Mouse (Mus musculus) erythroblast, adult 5-6 weeks (primary cell): ENCODE measurements around the gene Ly6g6c. TPM values are rescaled to one million over a fixed set of nuclear protein-coding genes. Genes with fewer than 3 reads are reported as not detected.

Source experiments
- ATAC-seq: replicated peaks from 2 replicates; pipeline ENCODE4 v1.8.0; 2016; ENCODE audit warnings: moderate number of reproducible peaks, mild to moderate bottlenecking, moderate TSS enrichment, inconsistent platforms; ENCODE audit not compliant: poor library complexity, low FRiP score, severe bottlenecking
- total RNA-seq, 2 experiments: library from RNA; stranded (forward) in 1 of 2; stranded (reverse) in 1 of 2; fragments of 150-400 nt in 1 of 2; fragments of 200-764, 138-1000 nt in 1 of 2; gene quantifications; 2 replicates each; pipeline versions ENCODE4 v1.2.3 to v1.2.4; 2015 to 2017; ENCODE audit warnings: low replicate concordance in 2 of 2

The Ly6g6c gene
- total RNA-seq, 2 experiments from 2014 or later = not detected

GRCm38 (mm10) chr17:35102299-35102698, 37.1 kb downstream of the Ly6g6c start:
- ATAC-seq = no peak

DNA sequence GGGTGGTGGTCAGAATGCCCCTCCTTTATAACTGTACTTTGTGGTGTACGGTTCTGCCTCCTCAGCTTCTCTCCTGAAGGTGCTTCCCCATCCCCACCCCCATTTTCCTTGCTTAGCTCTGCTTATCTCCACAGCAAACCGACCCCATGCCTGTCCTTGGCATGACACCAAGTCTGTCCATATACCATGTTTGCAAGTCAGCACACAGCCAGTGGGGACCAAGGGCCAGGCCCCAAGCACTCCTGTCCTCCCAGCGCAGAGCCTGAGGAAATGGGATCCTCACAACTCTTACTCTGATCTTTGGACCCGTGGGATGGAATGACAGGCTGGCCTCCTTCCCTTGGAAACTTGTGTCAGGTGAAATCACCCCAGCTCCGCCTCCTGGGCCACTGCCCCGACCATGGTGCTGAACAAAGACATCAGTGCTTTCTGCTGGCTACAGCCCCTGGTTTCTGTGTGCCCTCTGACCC, 38.1 kb downstream of the Ly6g6c start:
- no peak for ATAC-seq

DNA sequence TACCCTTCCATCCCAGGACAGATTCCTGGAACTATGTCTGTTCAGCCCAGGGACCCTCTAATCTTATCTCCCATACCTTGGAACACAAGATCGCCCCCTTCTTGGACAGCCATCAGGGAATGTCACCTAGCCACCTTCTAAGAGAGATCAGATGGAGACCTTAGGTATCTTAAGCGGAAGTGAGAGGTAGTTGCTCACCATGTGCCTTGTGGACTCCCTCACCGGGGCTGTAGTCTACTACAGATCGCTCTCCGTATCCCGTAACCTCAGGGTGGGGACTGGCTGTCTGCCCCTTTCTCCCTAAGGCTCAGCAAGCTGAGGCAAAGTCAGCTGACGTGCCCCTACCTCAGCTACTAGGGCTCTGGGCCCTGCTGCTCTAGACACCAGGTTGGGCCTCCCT, 38.9 kb downstream of the Ly6g6c start:
- ATAC-seq = no peak

GRCm38 (mm10) chr17:35104754-35105153, 39.6 kb downstream of the Ly6g6c start:
- peak; percentile 81 for ATAC-seq

DNA sequence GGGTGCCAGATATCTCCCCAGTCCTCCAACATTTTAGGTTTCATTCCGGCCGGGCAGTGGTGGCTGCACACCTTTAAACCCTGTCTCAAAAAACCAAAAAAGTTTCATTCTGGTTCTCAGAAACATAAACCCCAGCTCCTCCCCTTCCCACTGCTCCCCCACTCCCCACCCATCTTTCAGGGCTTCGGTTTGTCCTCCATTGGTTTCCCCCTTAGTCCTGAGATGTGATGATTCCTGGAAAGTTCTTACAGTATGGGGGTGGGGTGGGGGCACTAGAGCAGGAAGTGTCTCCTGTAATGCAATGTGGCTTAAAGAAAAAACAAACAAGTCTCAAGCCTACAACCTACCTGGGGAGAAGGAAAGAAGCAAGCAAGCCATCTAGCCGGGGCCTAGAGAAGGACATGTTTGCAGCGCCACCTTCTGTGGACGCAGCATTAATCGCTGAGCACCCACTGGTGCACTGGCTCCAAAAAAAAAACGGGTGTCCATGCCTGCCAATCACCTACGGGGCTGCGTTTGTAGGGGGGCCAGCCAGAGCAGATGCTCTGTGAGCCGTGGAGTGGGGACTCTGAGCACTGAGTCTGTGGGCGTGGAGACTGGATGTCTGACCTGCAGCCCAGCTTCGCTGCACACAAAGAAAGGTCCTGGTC, 40.7 kb downstream of the Ly6g6c start:
- ATAC-seq = peak; percentile 54

- no peak for ATAC-seq
Measured at GRCm38 (mm10) chr17:35106522-35106921, 41.3 kb downstream of the Ly6g6c start.

- ATAC-seq = no peak
Measured at GRCm38 (mm10) chr17:35108097-35108496, 42.9 kb downstream of the Ly6g6c start, which contains the start of gene Ly6g5c. Gene Ly6g5c, plus strand, starts transcription at chr17:35108279.

- no peak for ATAC-seq
Measured at GRCm38 (mm10) chr17:35111774-35112173, 46.6 kb downstream of the Ly6g6c start.

GRCm38 (mm10) chr17:35115046-35116019, 50.1 kb downstream of the Ly6g6c start, which contains the start of gene Ly6g5b:
Gene Ly6g5b, minus strand, starts transcription at chr17:35115428.
- peak; percentile 58 for ATAC-seq

Other genes starting within 250 kb of the Ly6g6c start
Only the 30 nearest of the 45 such genes appear.
- 12.3 and 12.9 TPM in 2 replicates for gene Neu1, start 134.1 kb upstream of the Ly6g6c start, total RNA-seq (2015; ENCODE audit: low replicate concordance)
- 7.0 and 8.7 TPM in 2 replicates for gene Neu1, start 134.1 kb upstream of the Ly6g6c start, total RNA-seq (2017; ENCODE audit: low replicate concordance)
- 4.0 and 7.3 TPM in 2 replicates for gene Hspa1b, start 106.2 kb upstream of the Ly6g6c start, total RNA-seq (2015; ENCODE audit: low replicate concordance)
- gene Hspa1b, start 106.2 kb upstream of the Ly6g6c start, total RNA-seq (2017; ENCODE audit: low replicate concordance) = 4.3 and 7.9 TPM in 2 replicates
- not detected in 2 replicates for gene Gm20481, start 95.5 kb upstream of the Ly6g6c start, total RNA-seq (2015; ENCODE audit: low replicate concordance)
- not detected in 2 replicates for gene Gm20481, start 95.5 kb upstream of the Ly6g6c start, total RNA-seq (2017; ENCODE audit: low replicate concordance)
- 1.5 and 2.9 TPM in 2 replicates for gene Hspa1a, start 93.2 kb upstream of the Ly6g6c start, total RNA-seq (2015; ENCODE audit: low replicate concordance)
- 5.0 and 5.4 TPM in 2 replicates for gene Hspa1a, start 93.2 kb upstream of the Ly6g6c start, total RNA-seq (2017; ENCODE audit: low replicate concordance)
- gene Hspa1l, start 92.7 kb upstream of the Ly6g6c start, total RNA-seq (2015; ENCODE audit: low replicate concordance) = not detected in 2 replicates
- gene Hspa1l, start 92.7 kb upstream of the Ly6g6c start, total RNA-seq (2017; ENCODE audit: low replicate concordance) = not detected in 2 replicates
- 46.8 and 50.3 TPM in 2 replicates for gene Lsm2, start 83.5 kb upstream of the Ly6g6c start, total RNA-seq (2015; ENCODE audit: low replicate concordance)
- 11.2 and 16.7 TPM in 2 replicates for gene Lsm2, start 83.5 kb upstream of the Ly6g6c start, total RNA-seq (2017; ENCODE audit: low replicate concordance)
- gene Vars, start 64.4 kb upstream of the Ly6g6c start, total RNA-seq (2015; ENCODE audit: low replicate concordance) = 24.4 and 33.4 TPM in 2 replicates
- gene Vars, start 64.4 kb upstream of the Ly6g6c start, total RNA-seq (2017; ENCODE audit: low replicate concordance) = 37.4 and 45.0 TPM in 2 replicates
- not detected in 2 replicates for gene Vwa7, start 48.8 kb upstream of the Ly6g6c start, total RNA-seq (2015; ENCODE audit: low replicate concordance)
- gene Vwa7, start 48.8 kb upstream of the Ly6g6c start, total RNA-seq (2017; ENCODE audit: low replicate concordance) = not detected in 2 replicates
- gene Sapcd1, start 37.4 kb upstream of the Ly6g6c start, total RNA-seq (2015; ENCODE audit: low replicate concordance) = 2.3 TPM in 1 of 2 replicates, not detected in the other
- gene Sapcd1, start 37.4 kb upstream of the Ly6g6c start, total RNA-seq (2017; ENCODE audit: low replicate concordance) = not detected in 2 replicates
- 0.38 and 1.5 TPM in 2 replicates for gene Msh5, start 18.6 kb upstream of the Ly6g6c start, total RNA-seq (2015; ENCODE audit: low replicate concordance)
- 5.7 and 8.8 TPM in 2 replicates for gene Msh5, start 18.6 kb upstream of the Ly6g6c start, total RNA-seq (2017; ENCODE audit: low replicate concordance)
- 74.6 and 85.9 TPM in 2 replicates for gene Clic1, start 15.4 kb upstream of the Ly6g6c start, total RNA-seq (2015; ENCODE audit: low replicate concordance)
- gene Clic1, start 15.4 kb upstream of the Ly6g6c start, total RNA-seq (2017; ENCODE audit: low replicate concordance) = 66.9 and 68.8 TPM in 2 replicates
- gene Ddah2, start 6.4 kb upstream of the Ly6g6c start, total RNA-seq (2015; ENCODE audit: low replicate concordance) = 1.0 and 1.7 TPM in 2 replicates
- 2.2 TPM in 1 of 2 replicates, not detected in the other for gene Ddah2, start 6.4 kb upstream of the Ly6g6c start, total RNA-seq (2017; ENCODE audit: low replicate concordance)
- 0.42 TPM in 1 of 2 replicates, not detected in the other for gene Mpig6b, start 796 bp downstream of the Ly6g6c start, total RNA-seq (2015; ENCODE audit: low replicate concordance)
- gene Mpig6b, start 796 bp downstream of the Ly6g6c start, total RNA-seq (2017; ENCODE audit: low replicate concordance) = not detected in 2 replicates
- not detected in 2 replicates for gene Ly6g6e, start 11.5 kb downstream of the Ly6g6c start, total RNA-seq (2015; ENCODE audit: low replicate concordance)
- not detected in 2 replicates for gene Ly6g6e, start 11.5 kb downstream of the Ly6g6c start, total RNA-seq (2017; ENCODE audit: low replicate concordance)
- not detected in 2 replicates for gene Ly6g6d, start 12.7 kb downstream of the Ly6g6c start, total RNA-seq (2015; ENCODE audit: low replicate concordance)
- 1.4 TPM in 1 of 2 replicates, not detected in the other for gene Ly6g6d, start 12.7 kb downstream of the Ly6g6c start, total RNA-seq (2017; ENCODE audit: low replicate concordance)
- not detected in 2 replicates for gene Ly6g6f, start 20.2 kb downstream of the Ly6g6c start, total RNA-seq (2015; ENCODE audit: low replicate concordance)
- gene Ly6g6f, start 20.2 kb downstream of the Ly6g6c start, total RNA-seq (2017; ENCODE audit: low replicate concordance) = not detected in 2 replicates
- 28.1 and 36.8 TPM in 2 replicates for gene Abhd16a, start 23.9 kb downstream of the Ly6g6c start, total RNA-seq (2015; ENCODE audit: low replicate concordance)
- 33.3 and 63.0 TPM in 2 replicates for gene Abhd16a, start 23.9 kb downstream of the Ly6g6c start, total RNA-seq (2017; ENCODE audit: low replicate concordance)
- gene Ly6g5c, start 42.9 kb downstream of the Ly6g6c start, total RNA-seq (2015; ENCODE audit: low replicate concordance) = not detected in 2 replicates
- gene Ly6g5c, start 42.9 kb downstream of the Ly6g6c start, total RNA-seq (2017; ENCODE audit: low replicate concordance) = not detected in 2 replicates
- 7.7 TPM in 1 of 2 replicates, not detected in the other for gene Ly6g5b, start 50.0 kb downstream of the Ly6g6c start, total RNA-seq (2015; ENCODE audit: low replicate concordance)
- 0.34 TPM in 1 of 2 replicates, not detected in the other for gene Ly6g5b, start 50.0 kb downstream of the Ly6g6c start, total RNA-seq (2017; ENCODE audit: low replicate concordance)
- gene Gpank1, start 56.1 kb downstream of the Ly6g6c start, total RNA-seq (2015; ENCODE audit: low replicate concordance) = 10.9 and 14.8 TPM in 2 replicates
- 15.8 and 20.4 TPM in 2 replicates for gene Gpank1, start 56.1 kb downstream of the Ly6g6c start, total RNA-seq (2017; ENCODE audit: low replicate concordance)
- gene Csnk2b, start 56.7 kb downstream of the Ly6g6c start, total RNA-seq (2015; ENCODE audit: low replicate concordance) = 156 and 181 TPM in 2 replicates
- gene Csnk2b, start 56.7 kb downstream of the Ly6g6c start, total RNA-seq (2017; ENCODE audit: low replicate concordance) = 76.5 and 112 TPM in 2 replicates
- gene D17H6S53E, start 61.0 kb downstream of the Ly6g6c start, total RNA-seq (2015; ENCODE audit: low replicate concordance) = 0.63 and 1.5 TPM in 2 replicates
- 2.6 and 2.8 TPM in 2 replicates for gene D17H6S53E, start 61.0 kb downstream of the Ly6g6c start, total RNA-seq (2017; ENCODE audit: low replicate concordance)
- gene Apom, start 66.7 kb downstream of the Ly6g6c start, total RNA-seq (2015; ENCODE audit: low replicate concordance) = not detected in 2 replicates
- 0.94 TPM in 1 of 2 replicates, not detected in the other for gene Apom, start 66.7 kb downstream of the Ly6g6c start, total RNA-seq (2017; ENCODE audit: low replicate concordance)
- 23.8 and 47.9 TPM in 2 replicates for gene Bag6, start 69.8 kb downstream of the Ly6g6c start, total RNA-seq (2015; ENCODE audit: low replicate concordance)
- 48.1 and 71.4 TPM in 2 replicates for gene Bag6, start 69.8 kb downstream of the Ly6g6c start, total RNA-seq (2017; ENCODE audit: low replicate concordance)
- gene Prrc2a, start 99.5 kb downstream of the Ly6g6c start, total RNA-seq (2015; ENCODE audit: low replicate concordance) = 70.2 and 111 TPM in 2 replicates
- 15.1 and 22.6 TPM in 2 replicates for gene Prrc2a, start 99.5 kb downstream of the Ly6g6c start, total RNA-seq (2017; ENCODE audit: low replicate concordance)
- gene Aif1, start 110.7 kb downstream of the Ly6g6c start, total RNA-seq (2015; ENCODE audit: low replicate concordance) = 14.4 and 19.8 TPM in 2 replicates
- gene Aif1, start 110.7 kb downstream of the Ly6g6c start, total RNA-seq (2017; ENCODE audit: low replicate concordance) = 8.7 and 15.8 TPM in 2 replicates
- 55.5 and 77.7 TPM in 2 replicates for gene Lst1, start 123.1 kb downstream of the Ly6g6c start, total RNA-seq (2015; ENCODE audit: low replicate concordance)
- gene Lst1, start 123.1 kb downstream of the Ly6g6c start, total RNA-seq (2017; ENCODE audit: low replicate concordance) = 32.2 and 57.3 TPM in 2 replicates
- gene Ltb, start 129.1 kb downstream of the Ly6g6c start, total RNA-seq (2015; ENCODE audit: low replicate concordance) = 4.6 TPM in 1 of 2 replicates, not detected in the other
- gene Ltb, start 129.1 kb downstream of the Ly6g6c start, total RNA-seq (2017; ENCODE audit: low replicate concordance) = 1.7 and 3.8 TPM in 2 replicates
- 10.7 and 19.2 TPM in 2 replicates for gene Tnf, start 136.6 kb downstream of the Ly6g6c start, total RNA-seq (2015; ENCODE audit: low replicate concordance)
- gene Tnf, start 136.6 kb downstream of the Ly6g6c start, total RNA-seq (2017; ENCODE audit: low replicate concordance) = 2.8 and 8.3 TPM in 2 replicates
- not detected in 2 replicates for gene Lta, start 140.0 kb downstream of the Ly6g6c start, total RNA-seq (2015; ENCODE audit: low replicate concordance)
- not detected in 2 replicates for gene Lta, start 140.0 kb downstream of the Ly6g6c start, total RNA-seq (2017; ENCODE audit: low replicate concordance)